Mouse (Mus musculus): ENCODE results near the gene Rcc2. TPM values are rescaled to one million over a fixed set of nuclear protein-coding genes. Genes with fewer than 3 reads are reported as not detected.

The Rcc2 gene
- total RNA-seq, 2 experiments from 2014 or later, result 59.4 to 63.3 TPM

GRCm38 (mm10) chr4:140708297-140708927, 8.1 kb downstream of the Rcc2 start:
- intact Hi-C loops (cut with DNase I), result no loop called here
- DNase-seq, result no peak

DNA sequence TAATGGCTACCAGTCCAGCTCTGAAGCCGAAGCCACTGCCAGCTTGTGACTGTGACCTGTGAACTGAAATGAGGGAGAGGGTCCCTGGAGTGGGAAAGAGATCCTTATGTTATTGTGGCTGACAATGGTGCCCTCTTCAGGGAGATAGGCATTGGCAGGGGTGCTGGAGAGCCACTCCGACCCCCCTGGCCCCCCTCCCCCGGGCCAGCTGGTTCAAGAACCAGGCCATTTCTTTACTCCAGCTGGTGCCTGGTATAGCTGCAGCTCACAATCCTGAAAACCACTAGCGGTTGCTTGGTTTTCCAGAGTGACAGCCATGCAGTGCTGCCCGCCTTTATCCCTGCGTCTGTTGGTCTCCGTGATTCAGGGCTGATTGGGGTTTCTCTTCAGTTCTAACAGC, 8.8 kb downstream of the Rcc2 start:
- intact Hi-C loops (cut with DNase I), result no loop called here
- DNase-seq, result peak; percentile 43

- no peak for DNase-seq
- intact Hi-C loops (cut with DNase I), result no loop called here
Observed at GRCm38 (mm10) chr4:140709617-140710016, 9.3 kb downstream of the Rcc2 start.

DNA sequence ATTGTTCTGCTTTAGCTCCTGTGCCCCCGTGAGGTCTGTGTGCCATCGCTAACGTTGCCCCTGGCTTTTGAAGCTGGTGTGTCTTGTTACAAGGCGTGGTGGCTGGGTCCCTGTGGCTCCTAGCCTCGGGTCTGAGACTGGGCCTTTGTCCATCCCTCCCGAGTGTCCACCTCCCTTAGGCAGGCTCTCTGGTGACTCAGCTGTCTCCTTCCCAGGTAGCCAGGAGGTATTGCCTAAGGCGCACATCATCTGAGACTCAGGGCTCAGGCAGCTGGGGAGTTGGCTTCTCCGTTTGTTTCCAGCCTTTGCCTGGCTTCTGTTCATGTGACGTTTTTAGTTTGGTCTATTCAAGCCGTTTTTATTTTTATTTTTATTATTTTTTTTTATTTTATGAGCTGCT, 10.4 kb downstream of the Rcc2 start:
- DNase-seq, result no peak
- intact Hi-C loops (cut with DNase I), result no loop called here

GRCm38 (mm10) chr4:140711360-140711759, 11.0 kb downstream of the Rcc2 start:
- DNase-seq, result peak; percentile 50
- intact Hi-C loops (cut with DNase I), result no loop called here

DNA sequence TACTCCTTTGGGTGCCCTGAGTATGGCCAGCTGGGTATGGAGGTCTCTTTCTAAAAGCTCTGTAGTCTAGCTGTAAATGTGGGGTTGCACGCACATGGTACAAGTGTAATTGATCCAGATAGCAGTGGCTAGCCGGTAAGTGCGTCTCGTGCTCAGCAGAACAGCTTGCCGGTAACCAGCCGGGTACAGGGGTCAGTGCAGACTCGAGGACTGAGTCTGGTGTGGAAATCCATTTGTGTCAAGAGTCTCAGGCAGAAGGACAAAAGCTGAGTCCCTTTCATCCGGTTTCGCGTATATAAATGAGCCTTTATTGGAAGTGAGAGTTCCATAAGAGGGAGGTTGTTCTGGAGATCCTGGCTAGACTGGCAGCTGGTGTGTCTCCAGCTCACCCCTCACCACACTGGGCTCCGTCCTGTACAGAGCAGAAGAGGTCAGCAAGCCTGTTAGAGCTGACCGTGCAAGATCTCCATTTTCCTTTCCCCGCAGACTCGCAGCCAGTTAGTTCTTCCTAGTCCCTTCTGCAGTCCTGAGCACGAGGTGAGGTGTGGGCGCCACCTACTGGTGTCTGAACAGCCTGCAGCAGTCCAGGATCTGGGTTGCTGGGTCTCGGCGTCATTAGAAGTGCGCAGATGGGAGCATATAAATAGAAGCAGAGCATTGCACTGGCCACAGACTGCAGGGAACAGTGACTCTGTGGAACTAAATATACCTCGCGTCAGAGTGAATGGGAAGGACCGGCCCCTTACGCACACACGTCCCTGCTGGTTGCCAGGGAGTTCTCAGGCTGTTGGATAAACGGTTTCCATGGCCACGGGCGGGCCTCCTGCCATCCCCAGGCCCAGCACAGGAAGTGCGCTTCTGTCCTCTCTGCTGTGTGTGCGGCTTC, 13.4 kb downstream of the Rcc2 start:
- peak; percentile 95 for DNase-seq
- intact Hi-C loops (cut with DNase I), result no loop called here

DNA sequence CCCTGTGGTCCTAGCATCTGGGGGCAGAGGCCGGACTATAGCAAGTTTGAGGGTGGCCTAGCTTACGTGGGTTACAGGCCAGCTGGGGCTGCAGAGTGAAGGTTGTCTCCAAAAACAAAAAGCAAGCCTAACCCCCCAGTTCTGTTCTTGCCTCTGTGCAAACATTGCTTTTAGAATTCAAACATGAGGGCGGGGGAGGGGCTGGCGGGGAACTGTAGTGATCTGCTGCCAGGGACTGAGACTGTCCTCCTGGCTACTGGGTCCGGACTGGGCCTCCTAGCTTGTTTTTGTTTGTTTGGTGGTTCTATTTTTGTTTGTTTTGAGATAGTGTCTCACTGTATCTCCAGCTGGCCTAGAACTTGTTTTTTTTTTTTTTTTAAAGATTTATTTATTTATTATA, 14.2 kb downstream of the Rcc2 start:
- DNase-seq, result no peak
- intact Hi-C loops (cut with DNase I), result no loop called here

DNA sequence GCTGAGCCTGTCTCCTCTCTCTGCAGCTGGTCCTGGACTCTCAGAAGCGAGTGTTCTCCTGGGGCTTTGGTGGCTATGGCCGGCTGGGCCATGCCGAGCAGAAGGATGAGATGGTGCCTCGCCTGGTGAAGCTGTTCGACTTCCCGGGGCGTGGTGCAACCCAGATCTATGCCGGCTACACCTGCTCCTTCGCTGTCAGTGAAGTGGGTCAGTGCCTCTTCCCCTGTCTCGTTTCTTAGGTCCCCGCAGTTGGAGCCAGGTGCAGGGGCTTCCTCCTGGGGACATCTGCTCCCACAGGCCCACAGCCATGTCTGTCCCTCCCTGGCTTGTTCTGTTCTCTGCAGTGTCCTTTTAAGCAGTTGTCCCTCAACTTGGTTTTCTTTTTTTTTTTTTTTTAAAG, 16.7 kb downstream of the Rcc2 start:
- DNase-seq, result no peak
- intact Hi-C loops (cut with DNase I), result no loop called here

DNA sequence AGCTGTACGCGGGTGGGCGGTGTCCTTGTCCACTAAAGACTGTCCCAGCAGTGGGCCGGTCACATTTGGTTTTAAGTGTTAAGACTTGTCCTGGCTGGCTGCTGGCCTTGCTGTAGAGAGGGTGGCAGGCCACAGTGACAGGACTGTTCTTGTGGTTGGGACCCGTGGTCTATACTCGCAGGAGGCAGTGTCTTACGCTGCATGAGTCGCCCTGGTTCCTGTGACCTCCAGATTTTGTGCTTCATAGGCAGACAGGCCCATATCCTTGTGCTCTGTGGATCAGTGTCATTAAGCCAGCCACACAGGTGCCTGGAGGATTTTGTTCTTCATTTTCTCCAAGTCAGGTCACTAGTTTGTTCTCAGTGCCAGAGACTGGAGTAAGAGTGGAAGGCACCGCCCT, 18.1 kb downstream of the Rcc2 start:
- no peak for DNase-seq
- intact Hi-C loops (cut with DNase I), result no loop called here

DNA sequence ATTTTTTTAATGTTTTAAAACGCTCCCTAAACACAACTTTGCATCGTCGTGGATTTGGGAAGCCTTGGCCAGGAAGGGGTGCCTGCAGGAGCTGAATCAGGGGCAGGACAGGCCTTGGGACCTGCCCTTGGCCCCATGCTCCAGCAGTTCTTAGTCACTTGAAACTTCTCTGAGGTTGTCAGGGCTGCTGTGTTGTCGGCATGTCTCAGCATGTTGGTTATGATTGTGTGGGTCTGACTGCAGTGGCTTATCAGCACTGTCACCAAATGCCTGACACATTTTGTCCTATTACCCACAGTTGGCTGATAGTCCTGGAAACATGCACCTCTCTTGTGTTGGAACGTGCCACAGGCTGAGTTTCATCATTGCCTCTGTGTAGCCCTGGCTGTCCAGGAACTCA, 19.8 kb downstream of the Rcc2 start:
- intact Hi-C loops (cut with DNase I), result loop anchor here (5.0 kb wide), 2 partner anchors 182 to 237 kb away; no protein-coding TSS in a partner anchor
- DNase-seq, result no peak

- intact Hi-C loops (cut with DNase I), result loop anchor here (5.0 kb wide), 2 partner anchors 180 to 235 kb away; no protein-coding TSS in a partner anchor
- no peak for DNase-seq
Observed at GRCm38 (mm10) chr4:140721968-140722490, 21.7 kb downstream of the Rcc2 start.

GRCm38 (mm10) chr4:140722710-140723109, 22.4 kb downstream of the Rcc2 start:
- DNase-seq, result peak; percentile 45
- intact Hi-C loops (cut with DNase I), result loop anchor here (5.0 kb wide), 2 partner anchors 180 to 235 kb away; no protein-coding TSS in a partner anchor

GRCm38 (mm10) chr4:140723192-140723591, 22.9 kb downstream of the Rcc2 start:
- no peak for DNase-seq
- intact Hi-C loops (cut with DNase I), result loop anchor here (5.0 kb wide), 2 partner anchors 179 to 234 kb away; no protein-coding TSS in a partner anchor

DNA sequence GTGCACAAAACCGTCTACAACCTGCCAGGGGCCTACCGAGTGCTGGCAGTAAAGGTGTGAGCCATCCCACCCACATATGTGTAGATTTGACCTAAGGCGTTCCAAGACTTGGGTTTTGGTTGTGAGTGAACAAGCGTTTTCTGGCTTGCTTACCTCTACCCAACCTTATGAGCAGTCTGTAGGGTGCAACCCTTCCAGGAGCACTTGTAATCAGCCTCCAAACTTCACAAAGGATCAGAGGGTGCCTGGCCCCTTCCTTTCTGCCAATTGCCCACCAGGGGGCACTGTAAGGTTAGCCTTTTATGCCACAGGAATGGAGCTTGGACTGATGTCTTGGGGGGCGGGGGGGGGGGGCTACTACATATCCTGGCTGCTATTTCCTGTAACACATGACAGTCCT, 23.5 kb downstream of the Rcc2 start:
- peak; percentile 54 for DNase-seq
- intact Hi-C loops (cut with DNase I), result loop anchor here (5.0 kb wide), 2 partner anchors 178 to 234 kb away; no protein-coding TSS in a partner anchor

GRCm38 (mm10) chr4:140724739-140725138, 24.4 kb downstream of the Rcc2 start:
- intact Hi-C loops (cut with DNase I), result loop anchor here (5.0 kb wide), 2 partner anchors 178 to 233 kb away; no protein-coding TSS in a partner anchor
- DNase-seq, result no peak

GRCm38 (mm10) chr4:140726907-140727306, 26.6 kb downstream of the Rcc2 start:
- intact Hi-C loops (cut with DNase I), result no loop called here
- no peak for DNase-seq

DNA sequence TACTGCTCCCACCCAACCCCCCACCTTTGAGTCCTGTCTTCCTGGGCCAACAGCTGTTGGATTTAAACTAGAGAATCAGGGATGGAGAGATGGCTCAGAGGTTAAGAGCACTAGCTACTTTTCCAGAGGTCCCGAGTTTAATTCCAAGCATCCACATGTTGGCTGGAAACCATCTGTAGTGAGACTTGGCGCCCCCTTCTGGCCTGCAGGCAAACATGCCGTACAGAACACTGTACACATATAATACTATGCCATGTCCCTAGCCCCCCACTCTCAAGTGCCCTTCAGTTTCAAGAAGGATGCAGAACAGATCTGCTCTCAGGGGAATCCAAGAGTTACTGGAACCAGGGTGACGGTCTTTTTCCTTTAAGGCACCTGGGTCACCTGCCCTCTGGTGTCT, 31.3 kb downstream of the Rcc2 start:
- DNase-seq, result no peak
- intact Hi-C loops (cut with DNase I), result no loop called here

GRCm38 (mm10) chr4:140732871-140733270, 32.5 kb downstream of the Rcc2 start:
- DNase-seq, result no peak
- intact Hi-C loops (cut with DNase I), result no loop called here

GRCm38 (mm10) chr4:140740655-140741054, 40.3 kb downstream of the Rcc2 start:
- DNase-seq, result no peak
- intact Hi-C loops (cut with DNase I), result no loop called here

- intact Hi-C loops (cut with DNase I), result no loop called here
- no peak for DNase-seq
Observed at GRCm38 (mm10) chr4:140741401-140741800, 41.1 kb downstream of the Rcc2 start.

DNA sequence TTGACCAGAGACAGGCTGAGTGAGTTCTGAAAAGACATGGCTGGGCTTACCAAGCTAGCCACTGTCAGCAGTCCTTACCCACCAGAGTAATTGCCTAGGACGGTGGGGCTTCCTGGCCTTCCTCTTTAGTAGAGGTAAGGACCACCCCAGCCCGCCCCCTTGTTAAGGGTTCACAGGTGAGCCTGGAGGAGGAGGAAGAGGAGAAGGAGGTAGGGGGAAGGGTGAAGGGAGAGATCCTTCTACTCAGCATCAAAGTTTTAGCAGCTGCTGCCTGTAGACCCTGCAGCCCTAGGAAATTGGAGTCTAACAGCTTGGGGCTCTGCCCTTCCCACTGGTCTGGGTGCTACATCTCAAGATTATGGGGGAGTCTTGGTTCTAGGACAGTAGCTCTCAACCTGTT, 42.2 kb downstream of the Rcc2 start, which contains the start of gene Padi6:
Gene Padi6, minus strand, starts transcription at position 101 of the 400 bp plus-strand sequence.
- DNase-seq, result no peak
- intact Hi-C loops (cut with DNase I), result no loop called here
